Mouse (Mus musculus) adrenal gland (tissue): Measurements from ENCODE around the gene Reg3d.
"Not testable (repeated sequence)": the region's sequence is repeated elsewhere in the genome, so short reads cannot be mapped to it uniquely, and the experiment has no call there.

Experiments
- intact Hi-C: fragments of 180-260 bp; cut with DNase I; formaldehyde crosslinking; loops from one replicate; pipeline ENCODE4 v1.15.1; 2025
- long read RNA-seq, 2 experiments: library from polyadenylated mRNA; unstranded; transcript quantifications; one replicate each; pipeline ENCODE4 v2.0.0; 2020; ENCODE audit warnings: borderline replicate concordance in 1 of 2; ENCODE audit not compliant: insufficient replicate concordance in 1 of 2

Reg3d gene
- long read RNA-seq, experiment 1: 0 reads
- long read RNA-seq, experiment 2: 0 reads

GRCm38 (mm10) chr6:78378765-78379164 lies at the start of gene Reg3d:
TSS of gene Reg3d (minus strand) at chr6:78378865.
- intact Hi-C loops: no loop called here

DNA sequence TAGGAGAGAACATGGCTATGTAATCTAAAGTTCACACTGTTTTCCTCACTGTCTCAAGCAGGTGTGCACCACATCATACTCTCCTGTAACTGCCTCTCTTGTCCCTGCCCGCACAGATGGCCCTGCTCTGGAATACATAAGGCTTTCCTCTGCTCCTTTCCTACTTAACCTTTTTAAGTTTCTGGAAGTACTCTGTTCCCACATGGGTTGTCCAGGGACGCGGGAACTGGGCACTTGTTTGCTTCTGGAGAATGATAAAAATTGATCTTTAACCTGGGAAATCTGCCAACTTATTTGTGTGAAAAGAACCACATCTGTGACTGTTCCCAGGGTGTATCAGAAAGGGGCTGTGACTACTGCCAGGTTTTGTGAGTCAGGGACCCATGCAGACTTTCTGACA lies 46.8 kb upstream of the Reg3d start:
- intact Hi-C loops: no loop called here

DNA sequence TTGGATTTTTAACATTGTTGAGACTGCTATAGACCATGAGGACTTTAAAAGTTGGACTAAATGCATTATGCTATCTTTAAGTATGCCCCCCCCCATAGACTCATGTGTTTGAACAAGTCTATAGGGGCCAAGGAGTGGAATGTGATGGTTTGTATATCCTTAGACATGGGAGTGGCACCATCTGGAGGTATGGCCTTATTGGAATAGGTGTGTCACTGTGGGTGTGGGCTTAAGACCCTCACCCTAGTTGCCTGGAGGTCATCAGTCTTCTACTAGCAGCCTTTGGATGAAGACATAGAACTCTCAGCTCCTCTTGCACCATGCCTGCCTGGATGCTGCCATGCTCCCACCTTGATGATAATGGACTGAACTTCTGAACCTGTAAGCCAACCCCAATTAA lies 43.7 kb upstream of the Reg3d start, which contains the start of gene Reg1:
TSS of gene Reg1 (plus strand) at position 301 of the 400 bp plus-strand sequence.
- intact Hi-C loops: not testable (repeated sequence)

DNA sequence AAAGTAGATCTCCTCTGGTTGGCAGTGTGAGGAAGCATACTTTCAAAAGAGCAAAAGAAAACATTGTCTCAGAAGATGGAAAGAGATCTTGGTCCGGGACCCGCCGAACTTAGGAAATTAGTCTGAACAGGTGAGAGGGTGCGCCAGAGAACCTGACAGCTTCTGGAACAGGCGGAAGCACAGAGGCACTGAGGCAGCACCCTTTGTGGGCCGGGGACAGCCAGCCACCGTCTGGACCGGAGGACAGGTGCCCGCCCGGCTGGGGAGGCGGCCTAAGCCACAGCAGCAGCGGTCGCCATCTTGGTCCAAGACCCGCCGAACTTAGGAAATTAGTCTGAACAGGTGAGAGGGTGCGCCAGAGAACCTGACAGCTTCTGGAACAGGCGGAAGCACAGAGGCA lies 16.7 kb upstream of the Reg3d start, which contains the start of gene Reg2:
TSS of gene Reg2 (plus strand) at position 301 of the 400 bp plus-strand sequence.
- intact Hi-C loops: not testable (repeated sequence)

GRCm38 (mm10) chr6:78385609-78386008 lies 6.9 kb upstream of the Reg3d start:
- intact Hi-C loops: no loop called here

DNA sequence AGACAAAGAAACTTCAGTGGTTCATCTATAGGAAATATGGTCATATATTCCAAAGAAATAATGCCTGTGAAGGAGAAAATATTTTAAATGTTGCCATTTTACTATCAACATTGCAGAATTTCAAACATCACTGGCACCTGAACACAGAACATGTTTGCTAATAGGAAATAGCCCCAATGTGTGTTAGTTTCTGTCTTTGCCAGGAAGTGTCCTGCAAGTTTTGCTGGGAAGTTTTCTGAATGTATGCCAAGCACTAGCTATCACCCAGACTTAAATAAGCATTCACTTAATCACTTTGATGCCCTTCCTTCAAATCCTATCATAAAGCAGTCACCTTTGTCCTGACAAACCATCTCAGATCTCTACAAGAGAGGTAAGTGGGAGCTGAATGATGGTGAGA lies 1.7 kb upstream of the Reg3d start, which contains the start of gene Reg3a:
TSS of gene Reg3a (plus strand) at position 301 of the 400 bp plus-strand sequence.
- intact Hi-C loops: no loop called here

GRCm38 (mm10) chr6:78370357-78370756 lies 8.3 kb downstream of the Reg3d start, which contains the start of gene Reg3b:
TSS of gene Reg3b (plus strand) at chr6:78370657.
- intact Hi-C loops: no loop called here

- intact Hi-C loops: no loop called here
Measured at GRCm38 (mm10) chr6:78361971-78362563, 16.6 kb downstream of the Reg3d start.

DNA sequence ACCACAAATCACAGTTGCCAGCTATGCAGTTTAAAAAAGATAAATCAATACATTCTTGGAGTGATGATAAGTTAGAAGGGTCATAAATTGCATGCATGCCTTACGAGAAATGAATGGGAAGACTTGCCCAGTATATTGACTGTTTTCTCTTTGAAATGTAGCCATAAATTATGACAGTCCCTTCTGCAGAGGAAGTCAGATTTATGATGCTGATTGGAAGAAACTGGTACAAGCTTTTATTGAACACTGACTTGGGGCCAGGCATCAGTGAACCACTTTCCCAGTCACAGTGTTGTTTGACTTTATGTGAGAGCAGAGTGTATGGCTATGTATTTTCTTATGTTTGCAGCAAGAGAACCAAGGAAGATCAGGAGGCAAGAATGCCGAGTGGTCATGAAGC lies 37.0 kb downstream of the Reg3d start:
- intact Hi-C loops: no loop called here

DNA sequence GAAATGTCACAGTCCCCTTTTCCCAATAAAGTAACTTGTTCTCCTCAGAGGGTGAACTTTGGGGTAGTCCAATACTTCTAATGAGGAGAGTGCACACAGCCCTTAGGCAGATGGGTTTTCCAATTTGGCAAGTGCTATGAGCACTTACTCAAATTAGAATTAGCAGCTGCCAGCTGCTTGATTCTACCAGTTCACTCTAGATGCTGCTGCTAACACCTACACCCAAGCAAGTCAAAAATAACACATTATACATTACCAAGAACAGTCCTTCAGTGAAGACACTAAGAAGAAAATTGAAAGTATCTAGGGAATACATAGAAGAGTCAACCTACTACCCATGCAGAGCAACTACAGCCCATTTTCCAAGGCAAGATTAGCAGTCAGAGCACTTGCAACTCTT lies 38.4 kb downstream of the Reg3d start:
- intact Hi-C loops: no loop called here

GRCm38 (mm10) chr6:78331919-78332569 lies 46.6 kb downstream of the Reg3d start:
- intact Hi-C loops: loop anchor here (2.0 kb wide), 1 partner anchor 183 kb away; no protein-coding TSS in a partner anchor

- intact Hi-C loops: loop anchor here (10.0 kb wide), 1 partner anchor 674 kb away; no protein-coding TSS in a partner anchor
Measured at GRCm38 (mm10) chr6:78329166-78329565, 49.5 kb downstream of the Reg3d start.

- intact Hi-C loops: loop anchor here (10.0 kb wide), 1 partner anchor 673 kb away; no protein-coding TSS in a partner anchor
Measured at GRCm38 (mm10) chr6:78327798-78328197, 50.9 kb downstream of the Reg3d start.
